Mouse (Mus musculus): ENCODE data around the gene Ackr3. TPM values are rescaled to one million over a fixed set of nuclear protein-coding genes. Genes with fewer than 3 reads are reported as not detected.

The Ackr3 gene
- polyA plus RNA-seq, 1 experiment from 2014 or later = 11.3 TPM

DNA sequence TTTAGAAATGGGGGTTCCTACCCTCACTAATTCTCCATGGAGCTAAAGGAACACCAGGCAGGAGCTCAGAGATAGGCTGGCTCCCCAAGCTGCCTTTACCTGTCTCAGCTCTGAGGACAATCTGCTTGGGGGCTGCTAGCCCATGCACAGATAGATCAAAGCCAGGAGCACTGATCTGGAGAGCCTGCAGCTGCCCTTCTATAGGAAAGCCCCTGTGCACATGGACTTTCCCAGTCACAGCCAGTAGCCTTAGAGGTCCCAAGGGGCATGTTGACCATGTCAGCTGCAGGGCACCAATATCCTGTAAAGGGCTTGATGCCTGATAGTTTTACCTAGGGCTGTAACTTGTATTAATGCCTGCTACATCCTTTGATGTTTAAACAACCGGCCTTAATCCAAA, 12.6 kb downstream of the Ackr3 start:
- Histone ChIP-seq H3K27me3 (replicated peaks) (0 out of 2 replicates have a peak, but pooled peaks cover 4% of the 10 kb centered on the region), H3K4me2 (no peak overlapping the region), H3K9me3 (no peaks in the 10 kb centered on the region), H3K9ac (no peak overlapping the region), H3K36me3 (replicated peaks) (no peaks in the 10 kb centered on the region), H3K4me1 (peaks cover 12% of the 10 kb centered on the region), H3K4me3 (no peak overlapping the region), H3K27ac (no peak overlapping the region)
- 69% methylated on average over 1 of the region's 1 CpGs for WGBS
- ATAC-seq (replicated peaks) = no peak

DNA sequence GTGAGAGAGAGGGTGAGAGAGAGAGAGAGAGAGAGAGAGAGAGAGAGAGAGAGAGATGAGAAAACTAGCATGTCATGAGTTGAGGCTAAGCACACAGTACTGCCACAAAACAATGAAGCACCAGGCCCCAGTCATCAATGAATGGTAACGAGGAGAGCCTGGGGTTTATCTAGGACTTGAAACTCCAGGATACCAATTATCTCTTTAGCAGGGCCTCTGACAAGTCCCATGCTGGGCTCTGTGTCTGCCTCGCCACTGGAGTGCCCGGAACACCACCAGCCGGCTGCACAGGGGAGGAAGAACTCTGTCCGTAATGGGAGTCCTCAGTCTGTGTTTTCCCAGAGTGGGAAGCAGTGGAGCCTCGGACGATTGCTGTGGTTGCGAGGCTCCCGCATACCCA, 16.5 kb downstream of the Ackr3 start:
- Histone ChIP-seq H3K4me3 (no peak overlapping the region), H3K4me2 (no peak overlapping the region), H3K36me3 (replicated peaks) (no peaks in the 10 kb centered on the region), H3K9me3 (no peaks in the 10 kb centered on the region), H3K4me1 (peaks cover 31% of the 10 kb centered on the region), H3K9ac (no peak overlapping the region), H3K27me3 (replicated peaks) (0 out of 2 replicates have a peak, but pooled peaks cover 4% of the 10 kb centered on the region), H3K27ac (no peak overlapping the region)
- 17% methylated on average over 9 of the region's 9 CpGs for WGBS
- ATAC-seq (replicated peaks) = no peak

DNA sequence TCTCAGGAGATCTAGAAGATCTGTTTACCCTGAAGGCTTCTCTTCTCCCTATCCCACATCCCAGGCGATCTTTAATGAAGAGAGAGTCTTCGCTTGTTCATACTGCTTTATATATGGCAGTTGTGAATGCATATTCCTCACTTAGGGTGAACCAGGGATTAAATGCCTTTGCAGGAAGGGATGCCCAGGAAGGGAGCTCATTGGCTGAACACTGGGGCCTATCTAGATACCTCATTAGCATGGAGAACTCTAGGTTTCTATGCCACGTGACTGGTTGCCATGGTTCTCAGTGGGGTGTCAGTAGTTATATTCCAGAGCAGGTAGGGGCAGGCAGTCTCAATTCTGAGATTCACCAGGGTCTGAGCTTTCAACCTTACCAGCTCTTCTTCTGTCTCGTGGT, 17.1 kb downstream of the Ackr3 start:
- H3K27me3 ChIP-seq (replicated peaks) = 0 out of 2 replicates have a peak, but pooled peaks cover 4% of the 10 kb centered on the region
- H3K27ac ChIP-seq = no peak overlapping the region
- H3K4me3 ChIP-seq = no peak overlapping the region
- no peak overlapping the region for H3K9ac ChIP-seq
- peak; percentile 18; the same call in 1 of the 2 replicates for ATAC-seq (replicated peaks)
- 61% methylated on average over 4 of the region's 4 CpGs for WGBS
- no peaks in the 10 kb centered on the region for H3K36me3 ChIP-seq (replicated peaks)
- peaks cover 31% of the 10 kb centered on the region for H3K4me1 ChIP-seq
- no peaks in the 10 kb centered on the region for H3K9me3 ChIP-seq
- no peak overlapping the region for H3K4me2 ChIP-seq

DNA sequence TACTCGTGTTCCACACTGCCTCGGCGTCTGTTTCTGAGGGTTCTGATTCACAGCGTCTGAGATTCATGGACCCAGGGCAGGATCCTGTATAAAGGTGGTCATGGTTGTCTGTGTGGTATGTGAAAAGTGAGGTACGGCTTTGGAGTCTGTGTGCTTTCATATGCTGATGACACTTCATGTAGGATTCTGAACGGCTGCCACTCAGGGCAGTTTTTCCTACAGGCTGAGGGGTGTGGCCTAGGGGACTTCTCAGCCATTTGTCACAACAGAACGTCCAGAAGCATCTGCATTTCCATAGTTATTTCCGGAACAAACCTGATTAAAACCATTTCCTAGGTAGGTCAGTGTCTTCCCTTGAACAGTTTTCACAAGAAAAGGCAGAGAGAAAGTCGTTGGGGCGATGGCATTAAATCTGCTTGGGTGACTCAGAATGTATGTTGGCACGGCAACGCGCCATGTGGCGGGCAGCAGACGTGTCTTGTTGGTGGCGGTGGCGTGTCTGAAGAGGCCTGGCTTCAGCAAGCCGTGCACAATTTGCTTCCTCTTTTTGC, 18.1 kb downstream of the Ackr3 start:
- Histone ChIP-seq H3K36me3 (replicated peaks) (no peaks in the 10 kb centered on the region), H3K9ac (no peak overlapping the region), H3K4me2 (peak overlapping the region; percentile 33), H3K4me1 (peaks cover 31% of the 10 kb centered on the region), H3K27ac (peak overlapping the region; percentile 59), H3K9me3 (no peaks in the 10 kb centered on the region), H3K27me3 (replicated peaks) (0 out of 2 replicates have a peak, but pooled peaks cover 4% of the 10 kb centered on the region), H3K4me3 (no peak overlapping the region)
- WGBS = 23% methylated on average over 18 of the region's 18 CpGs
- ATAC-seq (replicated peaks) = peak; percentile 63

DNA sequence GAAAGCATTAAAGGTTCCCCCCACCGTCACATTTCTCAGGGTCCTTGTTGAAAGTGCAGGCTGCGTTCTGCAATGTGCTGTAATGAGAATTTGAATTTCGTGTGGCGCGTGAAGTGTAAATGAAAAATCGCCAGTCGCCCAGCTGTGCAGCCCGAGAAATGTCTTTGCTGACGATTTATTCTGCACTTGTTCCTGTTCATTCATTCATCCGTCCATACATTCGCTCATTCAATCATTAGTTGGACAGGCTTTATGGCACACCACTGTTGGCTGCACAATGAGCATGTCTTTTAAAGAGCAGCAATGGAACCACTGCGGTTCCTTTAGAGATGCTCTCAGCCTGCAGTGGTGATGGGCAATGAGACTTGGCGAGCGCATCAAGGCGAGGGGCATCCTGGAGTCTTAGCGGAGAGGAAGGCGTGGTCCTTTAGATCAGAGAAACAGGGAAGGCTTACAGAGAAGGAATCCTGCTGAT, 18.7 kb downstream of the Ackr3 start:
- Histone ChIP-seq H3K4me1 (peaks cover 34% of the 10 kb centered on the region), H3K4me3 (no peak overlapping the region), H3K4me2 (peak overlapping the region; percentile 33), H3K36me3 (replicated peaks) (no peaks in the 10 kb centered on the region), H3K9ac (no peak overlapping the region), H3K9me3 (no peaks in the 10 kb centered on the region), H3K27ac (peak overlapping the region; percentile 59), H3K27me3 (replicated peaks) (0 out of 2 replicates have a peak, but pooled peaks cover 4% of the 10 kb centered on the region)
- WGBS = 13% methylated on average over 17 of the region's 17 CpGs
- ATAC-seq (replicated peaks) = peak; percentile 25

DNA sequence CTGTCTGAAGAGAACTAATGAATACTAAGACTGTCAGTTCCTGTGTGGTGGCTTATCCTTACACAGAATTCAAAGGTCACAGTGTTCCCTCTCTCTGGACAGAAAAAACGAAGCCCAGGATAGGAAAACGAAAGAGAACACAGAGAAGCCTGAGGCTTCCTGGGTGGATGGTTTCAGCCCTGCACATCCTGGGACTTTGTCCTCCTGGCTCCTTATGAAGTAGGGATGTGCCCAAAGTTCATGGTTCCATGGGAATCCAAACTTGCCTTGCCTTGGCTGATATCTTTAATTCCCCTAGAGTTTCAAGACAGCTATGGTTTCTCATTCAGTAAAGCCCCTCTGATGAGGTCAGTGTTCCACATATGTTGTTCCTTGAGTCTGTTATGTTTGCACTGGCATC, 19.2 kb downstream of the Ackr3 start:
- no peak overlapping the region for H3K9ac ChIP-seq
- peaks cover 40% of the 10 kb centered on the region for H3K4me1 ChIP-seq
- no peaks in the 10 kb centered on the region for H3K9me3 ChIP-seq
- WGBS = 17% methylated on average over 2 of the region's 2 CpGs
- H3K27me3 ChIP-seq (replicated peaks) = 0 out of 2 replicates have a peak, but pooled peaks cover 4% of the 10 kb centered on the region
- H3K27ac ChIP-seq = peak overlapping the region; percentile 59; the same call in 1 of the 2 replicates
- ATAC-seq (replicated peaks) = no peak
- no peak overlapping the region for H3K4me3 ChIP-seq
- H3K36me3 ChIP-seq (replicated peaks) = no peaks in the 10 kb centered on the region
- no peak overlapping the region for H3K4me2 ChIP-seq

DNA sequence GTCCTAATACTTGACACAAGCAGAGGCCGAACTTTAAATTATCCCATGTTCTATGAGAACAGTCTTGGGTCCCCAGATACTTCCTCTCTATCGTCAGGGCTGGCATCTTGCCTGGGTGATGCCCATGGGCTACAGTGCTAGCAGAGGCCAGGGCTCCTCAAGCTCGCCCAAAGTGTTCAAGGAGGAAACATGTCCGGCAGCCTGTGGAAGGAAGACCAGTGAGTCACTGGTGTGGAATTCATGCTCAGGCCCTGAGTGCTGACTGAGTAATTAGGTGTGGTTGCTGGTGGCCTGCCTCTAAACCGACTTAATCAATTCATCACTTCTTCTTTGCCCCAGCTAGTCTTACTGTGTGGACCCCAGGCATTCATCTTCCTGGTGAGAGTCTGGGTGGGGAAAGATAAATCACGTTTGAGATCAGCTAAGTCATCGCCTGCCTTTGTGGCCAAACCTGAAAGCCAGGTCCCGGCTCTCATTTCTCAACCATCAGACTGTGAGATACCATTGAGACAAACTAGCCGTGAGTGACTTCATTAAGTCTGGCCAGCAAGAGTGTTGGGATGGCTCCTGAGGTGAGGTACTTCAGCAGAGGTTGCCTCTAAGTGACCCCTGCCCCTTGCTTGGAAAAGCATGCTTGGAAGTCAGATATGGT, 21.9 kb downstream of the Ackr3 start:
- Histone ChIP-seq H3K36me3 (replicated peaks) (no peaks in the 10 kb centered on the region), H3K4me3 (no peak overlapping the region), H3K9ac (no peak overlapping the region), H3K4me2 (no peak overlapping the region), H3K27me3 (replicated peaks) (no peaks in the 10 kb centered on the region), H3K4me1 (peaks cover 46% of the 10 kb centered on the region), H3K9me3 (no peaks in the 10 kb centered on the region), H3K27ac (no peak overlapping the region)
- WGBS = 73% methylated on average over 9 of the region's 9 CpGs
- ATAC-seq (replicated peaks) = no peak

DNA sequence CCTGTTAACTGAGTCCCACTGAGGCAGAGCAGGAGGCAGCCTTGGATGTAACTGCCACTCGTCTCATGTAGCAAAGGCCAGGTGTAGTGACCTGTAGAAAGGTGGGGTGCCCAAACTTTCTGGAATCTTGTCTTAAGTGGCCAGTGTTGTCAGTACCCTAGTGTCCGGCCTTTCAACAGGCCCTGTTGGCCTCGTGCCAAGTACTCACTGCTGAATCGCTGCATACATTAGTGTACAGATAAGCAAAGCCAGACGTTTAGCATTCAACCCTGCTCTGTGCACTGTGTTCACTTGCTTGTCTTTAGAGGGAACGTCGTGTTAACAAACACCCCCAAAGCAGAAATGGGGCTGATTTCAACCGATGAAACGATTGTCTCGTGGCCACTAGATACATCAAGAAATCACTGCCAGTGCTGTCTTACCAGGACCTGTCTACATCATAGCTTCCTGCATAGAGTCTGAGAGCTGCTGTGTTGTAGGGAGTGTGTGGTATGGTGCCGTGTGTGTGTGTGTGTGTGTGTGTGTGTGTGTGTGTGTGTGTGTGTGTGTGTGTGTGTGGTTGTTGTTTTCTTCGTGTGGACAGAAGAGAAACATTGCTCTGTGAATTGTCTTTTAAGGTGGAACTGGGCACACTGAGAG, 24.0 kb downstream of the Ackr3 start:
- ATAC-seq (replicated peaks) = peak; percentile 24; the same call in 1 of the 2 replicates
- H3K27ac ChIP-seq = 0 out of 2 replicates have a peak overlapping the region, but pooled peaks have one; percentile 36
- no peaks in the 10 kb centered on the region for H3K9me3 ChIP-seq
- no peak overlapping the region for H3K4me3 ChIP-seq
- peaks cover 25% of the 10 kb centered on the region for H3K4me1 ChIP-seq
- H3K4me2 ChIP-seq = no peak overlapping the region
- WGBS = 26% methylated on average over 12 of the region's 12 CpGs
- no peaks in the 10 kb centered on the region for H3K27me3 ChIP-seq (replicated peaks)
- no peaks in the 10 kb centered on the region for H3K36me3 ChIP-seq (replicated peaks)
- H3K9ac ChIP-seq = no peak overlapping the region

DNA sequence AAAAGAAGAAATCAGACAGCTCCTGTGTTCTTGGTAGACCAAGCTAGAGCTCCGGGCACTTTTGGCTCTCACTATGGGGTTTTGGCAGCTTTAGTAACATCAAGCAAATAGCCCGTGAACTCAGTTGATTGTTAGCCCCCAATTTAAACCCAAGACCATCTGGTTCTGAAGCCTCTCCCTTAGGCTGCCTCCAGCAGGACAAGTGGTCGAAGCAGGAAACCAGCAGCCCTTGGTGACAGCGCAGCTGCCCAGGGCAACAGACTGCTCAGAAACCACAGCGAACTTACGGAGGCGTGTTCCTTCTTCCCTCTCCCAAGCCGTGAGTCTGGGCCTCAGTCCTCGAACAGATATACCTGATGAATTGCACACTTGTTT, 24.5 kb downstream of the Ackr3 start:
- Histone ChIP-seq H3K4me2 (no peak overlapping the region), H3K9me3 (no peaks in the 10 kb centered on the region), H3K9ac (no peak overlapping the region), H3K4me1 (peaks cover 20% of the 10 kb centered on the region), H3K27me3 (replicated peaks) (no peaks in the 10 kb centered on the region), H3K27ac (0 out of 2 replicates have a peak overlapping the region, but pooled peaks have one; percentile 36), H3K36me3 (replicated peaks) (no peaks in the 10 kb centered on the region), H3K4me3 (no peak overlapping the region)
- 38% methylated on average over 9 of the region's 9 CpGs for WGBS
- 0 out of 2 replicates have a peak, but pooled peaks have one; percentile 49 for ATAC-seq (replicated peaks)

DNA sequence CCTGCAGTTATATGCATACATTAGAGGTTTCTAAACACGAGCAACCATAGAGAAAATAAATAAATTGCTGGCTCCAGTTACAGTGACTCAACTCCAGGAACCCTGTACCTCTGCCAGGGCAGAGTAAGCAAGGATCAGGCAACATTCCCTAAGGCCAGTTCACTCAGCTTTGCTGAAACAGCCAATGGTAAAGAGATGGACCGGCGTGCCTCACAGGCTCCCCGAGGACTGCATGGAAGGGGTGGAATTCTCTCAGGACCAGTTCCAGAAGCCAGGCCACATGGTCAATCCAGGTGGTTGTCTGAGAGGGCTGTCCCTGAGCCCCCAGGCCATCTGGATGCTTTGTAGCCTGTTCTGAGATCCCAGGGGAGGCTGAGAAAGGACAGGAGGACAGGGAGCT, 26.8 kb downstream of the Ackr3 start:
- Histone ChIP-seq H3K9me3 (no peaks in the 10 kb centered on the region), H3K4me2 (no peak overlapping the region), H3K9ac (no peak overlapping the region), H3K27ac (no peak overlapping the region), H3K27me3 (replicated peaks) (no peaks in the 10 kb centered on the region), H3K4me1 (peaks cover 20% of the 10 kb centered on the region), H3K4me3 (no peak overlapping the region), H3K36me3 (replicated peaks) (no peaks in the 10 kb centered on the region)
- 71% methylated on average over 4 of the region's 4 CpGs for WGBS
- ATAC-seq (replicated peaks) = no peak

DNA sequence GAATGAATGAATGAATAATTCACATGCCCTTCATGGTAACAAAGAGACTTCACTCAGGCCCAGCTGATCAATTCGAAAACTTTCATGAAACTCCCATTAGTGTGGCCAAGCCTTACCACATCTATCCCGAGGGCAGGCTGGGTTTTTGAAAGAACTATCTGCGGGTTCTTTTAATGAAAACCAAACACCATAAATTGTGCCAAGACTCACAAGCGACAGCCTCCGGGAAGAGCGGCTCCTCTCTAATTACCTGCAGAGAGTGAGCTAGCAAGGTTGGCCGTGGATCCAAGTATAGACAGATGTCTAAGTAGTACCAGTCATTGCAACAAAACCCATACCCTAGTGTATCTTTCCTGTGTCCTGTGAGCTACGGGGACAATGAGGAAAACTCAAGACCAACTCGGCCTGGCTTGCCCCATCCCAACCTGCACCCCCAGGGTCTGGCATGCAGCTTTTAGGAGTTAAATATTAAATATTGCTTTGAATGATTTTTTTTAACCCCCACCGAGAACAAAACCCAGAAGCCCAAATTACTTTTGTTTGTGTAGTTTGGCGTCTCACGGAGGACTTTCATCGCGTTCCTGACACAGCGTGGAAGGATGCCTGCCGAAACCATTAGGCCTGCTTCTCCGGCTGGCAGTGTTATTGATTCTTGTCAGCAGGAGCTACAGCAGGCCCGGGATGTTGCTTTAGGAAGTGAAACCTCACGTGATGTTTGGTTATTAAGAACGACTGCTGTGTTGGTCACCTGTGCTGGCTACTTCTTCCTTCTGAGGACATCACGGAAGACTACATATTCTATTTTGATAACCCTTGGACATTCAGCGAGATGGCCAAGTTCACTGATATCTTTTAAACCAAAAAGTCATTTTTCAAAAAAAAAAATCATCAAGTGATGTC, 28.1 kb downstream of the Ackr3 start:
- H3K36me3 ChIP-seq (replicated peaks) = no peaks in the 10 kb centered on the region
- ATAC-seq (replicated peaks) = no peak
- no peak overlapping the region for H3K4me3 ChIP-seq
- H3K4me1 ChIP-seq = peaks cover 20% of the 10 kb centered on the region
- no peaks in the 10 kb centered on the region for H3K9me3 ChIP-seq
- H3K27me3 ChIP-seq (replicated peaks) = no peaks in the 10 kb centered on the region
- H3K27ac ChIP-seq = no peak overlapping the region
- 74% methylated on average over 22 of the region's 22 CpGs for WGBS
- H3K4me2 ChIP-seq = no peak overlapping the region
- H3K9ac ChIP-seq = no peak overlapping the region

DNA sequence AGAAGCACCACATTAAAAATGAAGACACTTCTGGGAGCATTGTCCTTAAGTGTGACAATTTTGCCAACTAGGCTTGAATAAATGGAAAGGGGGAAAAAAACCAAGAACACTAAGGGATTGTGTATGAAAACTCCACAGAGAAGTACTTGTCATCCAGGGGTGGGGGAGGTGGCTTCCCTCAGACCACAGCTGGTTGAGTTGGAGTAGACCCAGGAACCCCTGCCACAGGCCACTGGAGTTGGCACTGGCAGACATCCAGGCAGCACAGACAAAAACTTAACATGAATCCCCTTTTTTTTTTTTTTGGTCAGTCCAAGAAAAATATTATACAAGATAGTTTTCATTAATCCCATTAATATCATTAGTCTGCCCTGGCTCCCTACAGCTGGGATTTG, 28.7 kb downstream of the Ackr3 start:
- Histone ChIP-seq H3K27ac (no peak overlapping the region), H3K36me3 (replicated peaks) (no peaks in the 10 kb centered on the region), H3K9me3 (no peaks in the 10 kb centered on the region), H3K4me2 (no peak overlapping the region), H3K4me3 (no peak overlapping the region), H3K27me3 (replicated peaks) (no peaks in the 10 kb centered on the region), H3K4me1 (peaks cover 17% of the 10 kb centered on the region), H3K9ac (no peak overlapping the region)
- ATAC-seq (replicated peaks) = no peak
